9 mouse cellular contexts compared by ENCODE assay signal in genomic region chr12:85177740-85178239, GRCm38 (mm10). TPM values are rescaled to one million over a fixed set of nuclear protein-coding genes. Genes with fewer than 3 reads are reported as not detected.
DNase-seq lines count a peak whose midpoint lies in the region; ATAC-seq and TF ChIP-seq lines count a peak whose summit lies in the region.
"Had no signal": no experiment of that assay in that cellular context is flagged by ENCODE, and none has a peak within 500 bp of the region (broad histone marks: within the 10 kb centered on the region; RNA-seq: fewer than 3 reads in every experiment).

Pgf (minus strand) TSS chr12:85177790.

- no peaks in the 10 kb centered on the region; the same call in 1 of the 2 replicates for H3K27me3 ChIP-seq in kidney, postnatal 0 days (ENCODE audit: insufficient read depth, low read length)
- peaks cover 33% of the 10 kb centered on the region for H3K27me3 ChIP-seq in embryonic facial prominence, embryonic 12.5 days
- no peaks in the 10 kb centered on the region; the same call in 1 of the 2 replicates for H3K27me3 ChIP-seq in intestine, embryonic 15.5 days (replicated peaks)

- peaks cover 31% of the 10 kb centered on the region for H3K4me1 ChIP-seq in kidney, postnatal 0 days (replicated peaks; ENCODE audit: insufficient read depth, low read length)
- H3K4me1 ChIP-seq in embryonic facial prominence, embryonic 12.5 days, result peaks cover 55% of the 10 kb centered on the region
- H3K4me1 ChIP-seq in intestine, embryonic 15.5 days (replicated peaks), result peaks cover 58% of the 10 kb centered on the region

- H3K4me3 ChIP-seq in kidney, postnatal 0 days (replicated peaks; ENCODE audit: low read depth, low read length), result peak within 1 kb of the TSS; percentile 31
- H3K4me3 ChIP-seq in embryonic facial prominence, embryonic 12.5 days, result peak within 1 kb of the TSS; percentile 37
- H3K4me3 ChIP-seq in intestine, embryonic 15.5 days (replicated peaks), result peak within 1 kb of the TSS; percentile 41

- ATAC-seq in kidney, postnatal 0 days (replicated peaks; ENCODE audit: low FRiP score, low read depth), result no peak
- no peak for ATAC-seq in embryonic facial prominence, embryonic 12.5 days (ENCODE audit: insufficient number of reproducible peaks, insufficient read depth, low FRiP score, low TSS enrichment)
- ATAC-seq in intestine, embryonic 15.5 days, result no peak
- 0 out of 2 replicates have a peak, but pooled peaks have one; percentile 21 for ATAC-seq in monocyte, adult 5-6 weeks (replicated peaks; ENCODE audit: insufficient number of reproducible peaks, low FRiP score, low TSS enrichment, poor library complexity, severe bottlenecking)

- no peak for DNase-seq in kidney, postnatal 0 days (ENCODE audit: low spot score)
- no peak for DNase-seq in kidney, postnatal 10 days
- no peak for DNase-seq in c-Kit-positive CD71-positive TER-119-positive erythroid progenitor cells, embryonic 14.5 days (ENCODE audit: low spot score)
- no peak for DNase-seq in retina, embryonic 14.5 days (ENCODE audit: low spot score)
- no peak for DNase-seq in adrenal gland, postnatal 14 days

- TF ChIP-seq CTCF in kidney, postnatal 0 days (IDR thresholded peaks at IDR 0.05; ENCODE audit: low read depth), result no peak

- H3K27ac ChIP-seq in kidney, postnatal 0 days, result no peak within 1 kb of the TSS
- peak within 1 kb of the TSS; percentile 51; the same call in 1 of the 2 replicates for H3K27ac ChIP-seq in embryonic facial prominence, embryonic 12.5 days
- H3K27ac ChIP-seq in intestine, embryonic 15.5 days, result peak within 1 kb of the TSS; percentile 55; the same call in 1 of the 2 replicates
- H3K27ac ChIP-seq: macrophage had no signal

- WGBS in kidney, postnatal 0 days, result 68% methylated on average over 10 of the region's 10 CpGs
- 70% methylated on average over 10 of the region's 10 CpGs for WGBS in embryonic facial prominence, embryonic 12.5 days
- 84% methylated on average over 10 of the region's 10 CpGs for WGBS in intestine, embryonic 15.5 days

- peak within 1 kb of the TSS; percentile 62 for H3K4me2 ChIP-seq in kidney, postnatal 0 days (ENCODE audit: low read length)
- H3K4me2 ChIP-seq in embryonic facial prominence, embryonic 12.5 days (replicated peaks), result peak within 1 kb of the TSS; percentile 58
- peak within 1 kb of the TSS; percentile 91 for H3K4me2 ChIP-seq in intestine, embryonic 15.5 days (replicated peaks)

- no peaks in the 10 kb centered on the region for H3K9me3 ChIP-seq in kidney, postnatal 0 days (replicated peaks; ENCODE audit: low read length)
- H3K9me3 ChIP-seq in embryonic facial prominence, embryonic 12.5 days, result no peaks in the 10 kb centered on the region
- H3K9me3 ChIP-seq in intestine, embryonic 15.5 days, result no peaks in the 10 kb centered on the region

- peak within 1 kb of the TSS; percentile 47 for H3K9ac ChIP-seq in kidney, postnatal 0 days (ENCODE audit: low read depth, low read length)
- H3K9ac ChIP-seq in embryonic facial prominence, embryonic 12.5 days, result peak within 1 kb of the TSS; percentile 53
- H3K9ac ChIP-seq in intestine, embryonic 15.5 days, result peak within 1 kb of the TSS; percentile 43

- no peaks in the 10 kb centered on the region for H3K36me3 ChIP-seq in kidney, postnatal 0 days (ENCODE audit: insufficient read depth, low read length)
- H3K36me3 ChIP-seq in embryonic facial prominence, embryonic 12.5 days, result no peaks in the 10 kb centered on the region
- no peaks in the 10 kb centered on the region for H3K36me3 ChIP-seq in intestine, embryonic 15.5 days

RNA-seq across cellular contexts. Expression of gene Pgf, which starts in this region (rescaled TPM):
- 5.6 and 6.1 TPM in 2 replicates for polyA plus RNA-seq in kidney, postnatal 0 days (2015; fragmentation: Nextera tagmentation; extraction: Ambion mirVana)
- polyA plus RNA-seq in embryonic facial prominence, embryonic 12.5 days (2016; fragmentation: Nextera tagmentation; extraction: Ambion mirVana), result 15.4 and 19.1 TPM in 2 replicates
- 15.6 and 15.8 TPM in 2 replicates for polyA plus RNA-seq in intestine, embryonic 15.5 days (2015; fragmentation: Nextera tagmentation; extraction: Ambion mirVana)
- not detected in 3 replicates for total RNA-seq in monocyte, adult 5-6 weeks (2017)
- 0.85 and 1.2 TPM in 2 replicates for total RNA-seq in adrenal gland, postnatal 14 days (2021)

Comparison
In these comparisons a context has a peak if more than half of its experiments do, and no peak if none do; other contexts are left out.
1. Peak in ATAC-seq in monocyte, adult 5-6 weeks; RNA of the gene not detected or under 1 TPM.